Mouse (Mus musculus): Measurements from ENCODE around the gene Cbs. TPM values are rescaled to one million over a fixed set of nuclear protein-coding genes. Genes with fewer than 3 reads are reported as not detected.
A peak's percentile ranks its signal among the peaks of the same experiment; 100 is the strongest.

The Cbs gene
- polyA plus RNA-seq, 1 experiment = 19.5 TPM

GRCm38 (mm10) chr17:31656682-31657081 lies 19.6 kb upstream of the Cbs start:
- H3K36me3 ChIP-seq (ENCODE audit: control insufficient read depth, insufficient read depth, low read length, poor library complexity, severe bottlenecking) = peaks cover 48% of the 10 kb centered on the region
- TF ChIP-seq CTCF (IDR thresholded peaks at IDR 0.05; ENCODE audit: low read depth, low read length) = no peak
- no peak for TF ChIP-seq POLR2A (IDR thresholded peaks at IDR 0.05; ENCODE audit: insufficient read depth, low read length)
- TF ChIP-seq EP300 (IDR thresholded peaks at IDR 0.05; ENCODE audit: insufficient read depth, low read depth, low read length) = no peak

DNA sequence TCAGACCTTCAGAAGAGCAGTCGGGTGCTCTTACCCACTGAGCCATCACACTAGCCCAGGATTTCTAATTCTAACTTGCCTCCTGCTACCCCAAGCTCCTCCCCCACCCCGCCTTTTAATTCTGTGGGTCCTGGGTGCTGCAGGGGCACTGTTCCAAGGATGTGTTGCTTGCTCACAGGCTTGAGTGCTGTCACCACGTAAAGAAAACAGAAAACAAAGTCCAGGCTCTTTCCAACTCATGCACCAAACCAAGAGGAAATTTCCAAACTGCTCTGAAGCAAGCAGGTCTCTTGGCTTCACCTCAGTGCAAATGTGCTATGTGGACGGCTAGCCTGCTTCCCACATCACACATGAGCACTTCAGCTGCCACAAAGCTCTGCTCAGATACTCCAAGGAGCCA lies 18.3 kb upstream of the Cbs start:
- peaks cover 61% of the 10 kb centered on the region for H3K36me3 ChIP-seq (ENCODE audit: control insufficient read depth, insufficient read depth, low read length, poor library complexity, severe bottlenecking)
- no peaks in the 10 kb centered on the region for H3K27me3 ChIP-seq (ENCODE audit: control insufficient read depth, insufficient read depth, low read length, poor library complexity, severe bottlenecking)
- no peaks in the 10 kb centered on the region for H3K9me3 ChIP-seq (replicated peaks; ENCODE audit: control insufficient read depth, insufficient read depth, low read length, poor library complexity, severe bottlenecking)
- H3K4me1 ChIP-seq (ENCODE audit: control insufficient read depth, insufficient read depth, low read length) = no peaks in the 10 kb centered on the region
- H3K4me3 ChIP-seq (ENCODE audit: low read depth, low read length) = no peak overlapping the region
- no peak overlapping the region for H3K9ac ChIP-seq (ENCODE audit: low read depth, poor library complexity, severe bottlenecking)
- no peak overlapping the region for H3K27ac ChIP-seq (ENCODE audit: insufficient read depth, low read length)
- no peak for TF ChIP-seq CTCF (IDR thresholded peaks at IDR 0.05; ENCODE audit: low read depth, low read length)
- no peak for TF ChIP-seq EP300 (IDR thresholded peaks at IDR 0.05; ENCODE audit: insufficient read depth, low read depth, low read length)
- no peak for TF ChIP-seq POLR2A (IDR thresholded peaks at IDR 0.05; ENCODE audit: insufficient read depth, low read length)

More at GRCm38 (mm10) chr17:31656682-31657081, 19.6 kb upstream of the Cbs start:
- Histone ChIP-seq H3K4me1 (ENCODE audit: control insufficient read depth, insufficient read depth, low read length) (no peaks in the 10 kb centered on the region), H3K4me3 (ENCODE audit: low read depth, low read length) (peak overlapping the region; percentile 19; the same call in 1 of the 2 replicates), H3K27ac (ENCODE audit: insufficient read depth, low read length) (no peak overlapping the region), H3K27me3 (ENCODE audit: control insufficient read depth, insufficient read depth, low read length, poor library complexity, severe bottlenecking) (no peaks in the 10 kb centered on the region), H3K9ac (ENCODE audit: low read depth, poor library complexity, severe bottlenecking) (no peak overlapping the region), H3K9me3 (replicated peaks; ENCODE audit: control insufficient read depth, insufficient read depth, low read length, poor library complexity, severe bottlenecking) (no peaks in the 10 kb centered on the region)

DNA sequence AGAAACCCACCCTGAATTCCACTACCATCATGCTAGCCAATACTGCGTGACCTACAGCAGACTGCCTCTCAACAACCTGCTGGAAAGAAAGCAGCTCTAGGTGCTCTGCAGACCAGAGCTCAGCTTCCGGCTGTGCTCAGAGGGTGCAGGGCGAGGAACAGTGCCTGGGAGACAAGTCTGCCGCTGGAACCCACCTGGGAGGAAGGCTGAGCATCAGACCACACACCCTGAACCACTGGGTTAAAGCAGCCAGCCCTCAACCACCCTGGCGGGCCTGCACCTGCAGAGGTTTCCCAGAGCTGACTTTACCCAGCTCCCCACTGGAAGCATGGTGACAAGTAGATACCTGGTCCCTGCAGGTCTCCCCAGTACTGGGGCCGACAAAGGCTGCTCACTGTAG lies 16.2 kb upstream of the Cbs start:
- TF ChIP-seq POLR2A (IDR thresholded peaks at IDR 0.05; ENCODE audit: insufficient read depth, low read length) = no peak
- TF ChIP-seq CTCF (IDR thresholded peaks at IDR 0.05; ENCODE audit: low read depth, low read length) = no peak
- no peak for TF ChIP-seq EP300 (IDR thresholded peaks at IDR 0.05; ENCODE audit: insufficient read depth, low read depth, low read length)
- H3K27me3 ChIP-seq (ENCODE audit: control insufficient read depth, insufficient read depth, low read length, poor library complexity, severe bottlenecking) = no peaks in the 10 kb centered on the region
- H3K36me3 ChIP-seq (ENCODE audit: control insufficient read depth, insufficient read depth, low read length, poor library complexity, severe bottlenecking) = peaks cover 79% of the 10 kb centered on the region

GRCm38 (mm10) chr17:31652152-31652551 lies 15.1 kb upstream of the Cbs start:
- H3K27me3 ChIP-seq (ENCODE audit: control insufficient read depth, insufficient read depth, low read length, poor library complexity, severe bottlenecking) = no peaks in the 10 kb centered on the region
- H3K4me3 ChIP-seq (ENCODE audit: low read depth, low read length) = no peak overlapping the region
- no peak for TF ChIP-seq CTCF (IDR thresholded peaks at IDR 0.05; ENCODE audit: low read depth, low read length)
- TF ChIP-seq POLR2A (IDR thresholded peaks at IDR 0.05; ENCODE audit: insufficient read depth, low read length) = no peak
- no peak for TF ChIP-seq EP300 (IDR thresholded peaks at IDR 0.05; ENCODE audit: insufficient read depth, low read depth, low read length)
- no peak overlapping the region for H3K27ac ChIP-seq (ENCODE audit: insufficient read depth, low read length)
- no peaks in the 10 kb centered on the region for H3K9me3 ChIP-seq (replicated peaks; ENCODE audit: control insufficient read depth, insufficient read depth, low read length, poor library complexity, severe bottlenecking)
- no peaks in the 10 kb centered on the region for H3K4me1 ChIP-seq (ENCODE audit: control insufficient read depth, insufficient read depth, low read length)
- no peak overlapping the region for H3K9ac ChIP-seq (ENCODE audit: low read depth, poor library complexity, severe bottlenecking)
- H3K36me3 ChIP-seq (ENCODE audit: control insufficient read depth, insufficient read depth, low read length, poor library complexity, severe bottlenecking) = peaks cover 87% of the 10 kb centered on the region

More for the DNA sequence above, 16.2 kb upstream of the Cbs start:
- Histone ChIP-seq H3K9ac (ENCODE audit: low read depth, poor library complexity, severe bottlenecking) (no peak overlapping the region), H3K4me3 (ENCODE audit: low read depth, low read length) (no peak overlapping the region), H3K4me1 (ENCODE audit: control insufficient read depth, insufficient read depth, low read length) (no peaks in the 10 kb centered on the region), H3K9me3 (replicated peaks; ENCODE audit: control insufficient read depth, insufficient read depth, low read length, poor library complexity, severe bottlenecking) (no peaks in the 10 kb centered on the region), H3K27ac (ENCODE audit: insufficient read depth, low read length) (no peak overlapping the region)

GRCm38 (mm10) chr17:31646199-31647002 lies 9.4 kb upstream of the Cbs start:
- Histone ChIP-seq H3K36me3 (ENCODE audit: control insufficient read depth, insufficient read depth, low read length, poor library complexity, severe bottlenecking) (peaks cover 40% of the 10 kb centered on the region), H3K27ac (ENCODE audit: insufficient read depth, low read length) (no peak overlapping the region), H3K9me3 (replicated peaks; ENCODE audit: control insufficient read depth, insufficient read depth, low read length, poor library complexity, severe bottlenecking) (no peaks in the 10 kb centered on the region), H3K4me3 (ENCODE audit: low read depth, low read length) (no peak overlapping the region), H3K27me3 (ENCODE audit: control insufficient read depth, insufficient read depth, low read length, poor library complexity, severe bottlenecking) (no peaks in the 10 kb centered on the region), H3K9ac (ENCODE audit: low read depth, poor library complexity, severe bottlenecking) (no peak overlapping the region), H3K4me1 (ENCODE audit: control insufficient read depth, insufficient read depth, low read length) (no peaks in the 10 kb centered on the region)
- TF ChIP-seq CTCF (IDR thresholded peaks at IDR 0.05; ENCODE audit: low read depth, low read length) (no peak), EP300 (IDR thresholded peaks at IDR 0.05; ENCODE audit: insufficient read depth, low read depth, low read length) (no peak), POLR2A (IDR thresholded peaks at IDR 0.05; ENCODE audit: insufficient read depth, low read length) (no peak)

DNA sequence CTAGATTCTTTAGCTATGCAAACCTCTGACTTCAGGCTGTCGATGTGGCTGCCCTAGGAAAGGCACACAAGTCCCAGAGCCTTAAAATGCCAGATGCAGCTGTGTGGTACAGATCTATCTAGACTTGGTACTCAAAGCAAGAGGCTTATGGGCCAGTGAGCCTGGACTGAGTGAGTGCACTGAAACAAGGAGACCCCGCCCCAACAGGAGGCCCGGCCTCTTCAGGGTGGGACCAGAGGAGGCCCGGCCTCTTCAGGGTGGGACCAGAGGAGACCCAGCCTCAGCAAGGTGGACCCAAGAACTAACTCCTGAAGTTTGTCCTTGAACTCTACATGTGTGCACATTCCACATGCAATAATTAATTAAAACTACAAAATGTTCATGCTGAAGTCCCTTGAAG lies 5.9 kb upstream of the Cbs start:
- TF ChIP-seq EP300 (IDR thresholded peaks at IDR 0.05; ENCODE audit: insufficient read depth, low read depth, low read length) = no peak
- TF ChIP-seq CTCF (IDR thresholded peaks at IDR 0.05; ENCODE audit: low read depth, low read length) = no peak
- no peak for TF ChIP-seq POLR2A (IDR thresholded peaks at IDR 0.05; ENCODE audit: insufficient read depth, low read length)
- H3K4me1 ChIP-seq (ENCODE audit: control insufficient read depth, insufficient read depth, low read length) = no peaks in the 10 kb centered on the region
- peaks cover 8% of the 10 kb centered on the region for H3K36me3 ChIP-seq (ENCODE audit: control insufficient read depth, insufficient read depth, low read length, poor library complexity, severe bottlenecking)

More for the DNA sequence above, 5.9 kb upstream of the Cbs start:
- no peaks in the 10 kb centered on the region for H3K9me3 ChIP-seq (replicated peaks; ENCODE audit: control insufficient read depth, insufficient read depth, low read length, poor library complexity, severe bottlenecking)
- H3K27ac ChIP-seq (ENCODE audit: insufficient read depth, low read length) = no peak overlapping the region
- no peaks in the 10 kb centered on the region for H3K27me3 ChIP-seq (ENCODE audit: control insufficient read depth, insufficient read depth, low read length, poor library complexity, severe bottlenecking)
- no peak overlapping the region; the same call in 1 of the 2 replicates for H3K4me3 ChIP-seq (ENCODE audit: low read depth, low read length)
- no peak overlapping the region for H3K9ac ChIP-seq (ENCODE audit: low read depth, poor library complexity, severe bottlenecking)
